In genomic region chr7:16417141-16417771, GRCm38 (mm10) we compare ENCODE assay signal across 8 mouse cellular contexts. TPM values are rescaled to one million over a fixed set of nuclear protein-coding genes. Genes with fewer than 3 reads are reported as not detected.
DNase-seq lines count a peak whose midpoint lies in the region; ATAC-seq and TF ChIP-seq lines count a peak whose summit lies in the region.

No protein-coding gene starts in this region.

- no peak overlapping the region for H3K9ac ChIP-seq in heart, postnatal 0 days (replicated peaks; ENCODE audit: low read depth, low read length)
- no peak overlapping the region for H3K9ac ChIP-seq in liver, embryonic 16.5 days (ENCODE audit: low read depth, low read length)
- no peak overlapping the region for H3K9ac ChIP-seq in midbrain, embryonic 13.5 days (replicated peaks)

- H3K4me1 ChIP-seq in heart, postnatal 0 days (ENCODE audit: control insufficient read depth, insufficient read depth): peaks cover 15% of the 10 kb centered on the region
- peaks cover 26% of the 10 kb centered on the region for H3K4me1 ChIP-seq in liver, embryonic 16.5 days (ENCODE audit: control insufficient read depth, low read depth, low read length)
- H3K4me1 ChIP-seq in cerebellum, adult 2 months (ENCODE audit: control insufficient read depth, insufficient read depth, low read length): peaks cover 10% of the 10 kb centered on the region
- H3K4me1 ChIP-seq in midbrain, embryonic 13.5 days (replicated peaks): peaks cover 21% of the 10 kb centered on the region

- WGBS in heart, postnatal 0 days: 28% methylated on average over 10 of the region's 10 CpGs
- WGBS in liver, embryonic 16.5 days (ENCODE audit: insufficient replicate concordance): 83% methylated on average over 10 of the region's 10 CpGs
- WGBS in cerebellum, adult 2 months: 47% methylated on average over 10 of the region's 10 CpGs
- 96% methylated on average over 10 of the region's 10 CpGs for WGBS in midbrain, embryonic 13.5 days

- DNase-seq in adrenal gland, postnatal 10 days: peak; percentile 70
- no peak for DNase-seq in adrenal gland, postnatal 4 days (ENCODE audit: low spot score in 2 of 2)
- DNase-seq in Patski (ENCODE audit: low read depth, low spot score): no peak
- peak; percentile 86 for DNase-seq in heart, postnatal 0 days (ENCODE audit: low spot score)
- DNase-seq in cerebellum, adult 2 months: no peak

- H3K4me3 ChIP-seq in heart, postnatal 0 days (ENCODE audit: low read depth, low read length): no peak overlapping the region
- H3K4me3 ChIP-seq in liver, embryonic 16.5 days (ENCODE audit: low read depth, low read length): no peak overlapping the region
- no peak overlapping the region for H3K4me3 ChIP-seq in cerebellum, adult 2 months (replicated peaks; ENCODE audit: insufficient read depth, low read depth, low read length)
- H3K4me3 ChIP-seq in midbrain, embryonic 13.5 days (replicated peaks): no peak overlapping the region

- CTCF ChIA-PET in Patski (lab: Charles Lee): interaction anchor here (1.0 to 5.6 kb wide), 2 partner anchors 14 to 21 kb away, joined by 5 to 48 read pairs; partner anchors contain the start of gene Zc3h4

- in situ Hi-C loops in Patski (cut with MboI; ENCODE audit: low pct_unique_long_range_greater_than_20kb): no loop called here

- H3K27me3 ChIP-seq in Patski: no peaks in the 10 kb centered on the region
- H3K27me3 ChIP-seq in heart, postnatal 0 days (ENCODE audit: control insufficient read depth, insufficient read depth, low read length): no peaks in the 10 kb centered on the region
- H3K27me3 ChIP-seq in liver, embryonic 16.5 days (ENCODE audit: control insufficient read depth, insufficient read depth, low read depth, low read length): no peaks in the 10 kb centered on the region
- no peaks in the 10 kb centered on the region for H3K27me3 ChIP-seq in cerebellum, adult 2 months (ENCODE audit: control insufficient read depth, insufficient read depth, low read length)
- H3K27me3 ChIP-seq in midbrain, embryonic 13.5 days: no peaks in the 10 kb centered on the region

- POLR2A ChIA-PET in Patski (lab: Charles Lee): interaction anchor here (0.8 to 2.1 kb wide), 4 partner anchors 12 to 27 kb away, joined by 4 to 10 read pairs (median 7); no protein-coding TSS in a partner anchor

- H3K36me3 ChIP-seq in heart, postnatal 0 days (replicated peaks; ENCODE audit: control insufficient read depth, insufficient read depth, low read length): peaks cover 36% of the 10 kb centered on the region
- peaks cover 60% of the 10 kb centered on the region for H3K36me3 ChIP-seq in liver, embryonic 16.5 days (ENCODE audit: control insufficient read depth, insufficient read depth)
- H3K36me3 ChIP-seq in midbrain, embryonic 13.5 days: peaks cover 61% of the 10 kb centered on the region

- TF ChIP-seq EP300 in heart, postnatal 0 days (IDR thresholded peaks at IDR 0.05; ENCODE audit: low read depth): no peak

- no peaks in the 10 kb centered on the region for H3K9me3 ChIP-seq in heart, postnatal 0 days (replicated peaks; ENCODE audit: control insufficient read depth, low read length)
- no peaks in the 10 kb centered on the region for H3K9me3 ChIP-seq in liver, embryonic 16.5 days (replicated peaks; ENCODE audit: control insufficient read depth, low read length)
- no peaks in the 10 kb centered on the region for H3K9me3 ChIP-seq in midbrain, embryonic 13.5 days

- ATAC-seq in Patski: peak; percentile 69
- ATAC-seq in heart, postnatal 0 days (ENCODE audit: insufficient read depth, low read depth): peak; percentile 93
- no peak for ATAC-seq in liver, embryonic 16.5 days (ENCODE audit: low read depth)
- no peak for ATAC-seq in midbrain, embryonic 13.5 days
- ATAC-seq in activated CD4-positive, CD25-positive, alpha-beta regulatory T cell, adult 4 months: no peak

- peak overlapping the region; percentile 91 for H3K27ac ChIP-seq in heart, postnatal 0 days (ENCODE audit: low read depth)
- H3K27ac ChIP-seq in liver, embryonic 16.5 days (ENCODE audit: low read length): peak overlapping the region; percentile 20; the same call in 1 of the 2 replicates
- no peak overlapping the region for H3K27ac ChIP-seq in cerebellum, adult 2 months (ENCODE audit: insufficient read depth, low read length)
- H3K27ac ChIP-seq in midbrain, embryonic 13.5 days: no peak overlapping the region

- TF ChIP-seq POLR2A in cerebellum, adult 2 months (IDR thresholded peaks at IDR 0.05; ENCODE audit: borderline replicate concordance, insufficient read depth, low read length): no peak

- no peak for TF ChIP-seq CTCF in Patski (IDR thresholded peaks at IDR 0.05)
- peak; percentile 3 for TF ChIP-seq CTCF in heart, postnatal 0 days (IDR thresholded peaks at IDR 0.05; ENCODE audit: low read depth)
- no peak for TF ChIP-seq CTCF in cerebellum, adult 2 months (IDR thresholded peaks at IDR 0.05; ENCODE audit: borderline replicate concordance, insufficient read depth, low read depth, low read length)

- H3K4me2 ChIP-seq in heart, postnatal 0 days (ENCODE audit: low read depth, low read length): peak overlapping the region; percentile 35
- no peak overlapping the region for H3K4me2 ChIP-seq in liver, embryonic 16.5 days (ENCODE audit: low read depth, low read length)
- no peak overlapping the region for H3K4me2 ChIP-seq in midbrain, embryonic 13.5 days (replicated peaks)

RNA-seq across cellular contexts. Expression of gene Zc3h4, which starts 16.5 kb away (rescaled TPM):
- 10 to 100 TPM; 44.0 to 54.3 TPM for total RNA-seq in adrenal gland, postnatal 10 days (2021)
- 10 to 100 TPM; 60.7 to 62.1 TPM for total RNA-seq in adrenal gland, postnatal 4 days (2021)
- polyA plus RNA-seq in Patski (2021): 41.9 TPM
- 16.5 and 16.9 TPM in 2 replicates for total RNA-seq in heart, postnatal 0 days (2014; rRNA removed; ENCODE audit: low replicate concordance)
- polyA plus RNA-seq in heart, postnatal 0 days (2015; fragmentation: Nextera tagmentation; extraction: Ambion mirVana): 4.4 and 5.0 TPM in 2 replicates
- polyA plus RNA-seq in liver, embryonic 16.5 days (2015; fragmentation: Nextera tagmentation; extraction: Ambion mirVana): 7.0 and 7.2 TPM in 2 replicates
- 42.0 and 50.2 TPM in 2 replicates for polyA plus RNA-seq in cerebellum, adult 2 months (2012; rRNA removed)
- 18.2 and 22.1 TPM in 2 replicates for polyA plus RNA-seq in midbrain, embryonic 13.5 days (2015; fragmentation: Nextera tagmentation; extraction: Ambion mirVana)
- 10 to 100 TPM; 14.0 to 16.1 TPM for polyA plus RNA-seq in activated CD4-positive, CD25-positive, alpha-beta regulatory T cell, adult 4 months (2017; shearing (Covaris generic))

RNA-seq across cellular contexts. Expression of gene Sae1, which starts 29.6 kb away (rescaled TPM):
- 10 to 100 TPM; 60.8 to 64.0 TPM for total RNA-seq in adrenal gland, postnatal 10 days (2021)
- 100 to 1,000 TPM; 100 to 101 TPM for total RNA-seq in adrenal gland, postnatal 4 days (2021)
- 244 TPM for polyA plus RNA-seq in Patski (2021)
- 41.7 and 61.2 TPM in 2 replicates for total RNA-seq in heart, postnatal 0 days (2014; rRNA removed; ENCODE audit: low replicate concordance)
- 101 and 102 TPM in 2 replicates for polyA plus RNA-seq in heart, postnatal 0 days (2015; fragmentation: Nextera tagmentation; extraction: Ambion mirVana)
- polyA plus RNA-seq in liver, embryonic 16.5 days (2015; fragmentation: Nextera tagmentation; extraction: Ambion mirVana): 84.3 and 90.7 TPM in 2 replicates
- polyA plus RNA-seq in cerebellum, adult 2 months (2012; rRNA removed): 78.2 and 84.0 TPM in 2 replicates
- polyA plus RNA-seq in midbrain, embryonic 13.5 days (2015; fragmentation: Nextera tagmentation; extraction: Ambion mirVana): 267 and 272 TPM in 2 replicates
- polyA plus RNA-seq in activated CD4-positive, CD25-positive, alpha-beta regulatory T cell, adult 4 months (2017; shearing (Covaris generic)): 100 to 1,000 TPM in 1 of 2 experiments, 10 to 100 TPM in 1; 75.9 to 106 TPM

RNA-seq across cellular contexts. Expression of gene Tmem160, which starts 35.3 kb away (rescaled TPM):
- total RNA-seq in adrenal gland, postnatal 10 days (2021): 10 to 100 TPM; 43.9 to 46.8 TPM
- 10 to 100 TPM; 39.1 to 39.9 TPM for total RNA-seq in adrenal gland, postnatal 4 days (2021)
- polyA plus RNA-seq in Patski (2021): 86.0 TPM
- 94.2 and 123 TPM in 2 replicates for total RNA-seq in heart, postnatal 0 days (2014; rRNA removed; ENCODE audit: low replicate concordance)
- 153 and 154 TPM in 2 replicates for polyA plus RNA-seq in heart, postnatal 0 days (2015; fragmentation: Nextera tagmentation; extraction: Ambion mirVana)
- polyA plus RNA-seq in liver, embryonic 16.5 days (2015; fragmentation: Nextera tagmentation; extraction: Ambion mirVana): 23.4 and 23.6 TPM in 2 replicates
- polyA plus RNA-seq in cerebellum, adult 2 months (2012; rRNA removed): 89.6 and 98.6 TPM in 2 replicates
- polyA plus RNA-seq in midbrain, embryonic 13.5 days (2015; fragmentation: Nextera tagmentation; extraction: Ambion mirVana): 48.1 and 59.4 TPM in 2 replicates
- 1 to 10 TPM; 5.7 to 9.2 TPM for polyA plus RNA-seq in activated CD4-positive, CD25-positive, alpha-beta regulatory T cell, adult 4 months (2017; shearing (Covaris generic))

Comparison
In these comparisons a context has a peak if more than half of its experiments do, and no peak if none do; other contexts are left out.
1. DNase-seq: peak in adrenal gland, postnatal 10 days (single experiment) and heart, postnatal 0 days (single experiment); none in adrenal gland, postnatal 4 days (0 of 2), Patski (single experiment) and cerebellum, adult 2 months (0 of 2).
2. ATAC-seq: peak in Patski (single experiment) and heart, postnatal 0 days (single experiment); none in liver, embryonic 16.5 days (single experiment), midbrain, embryonic 13.5 days (single experiment) and activated CD4-positive, CD25-positive, alpha-beta regulatory T cell, adult 4 months (single experiment).
3. H3K27ac ChIP-seq: peak in heart, postnatal 0 days (single experiment) and liver, embryonic 16.5 days (single experiment); none in cerebellum, adult 2 months (single experiment) and midbrain, embryonic 13.5 days (single experiment).